Mouse (Mus musculus) liver, embryonic 16.5 days (tissue): ENCODE measurements at regions not wholly inside any gene's neighbourhood (a gene's known extent, or its start where the extent isn't known, plus 50 kb on each side); places are given as distances from the start of the nearest gene placed in this dataset.

Experiments used
- ATAC-seq: fragments of 200-750 bp; cut with Nextera tagmentation; 2 replicates; pipeline ENCODE4 v1.8.0; 2017; ENCODE audit warnings: low read depth, mild to moderate bottlenecking, moderate number of reproducible peaks, moderate library complexity
- H3K27ac ChIP-seq: fragments of 300-500 bp; sonication (generic); 2 replicates; pipeline ENCODE4 v1.5.1; 2014; ENCODE audit warnings: mild to moderate bottlenecking, low read length
- H3K27me3 ChIP-seq: fragments of 300-500 bp; sonication (generic); 2 replicates; pipeline ENCODE4 v1.6.1; 2014; ENCODE audit warnings: low read depth, low read length, mixed read lengths; ENCODE audit not compliant: control insufficient read depth, insufficient read depth
- H3K36me3 ChIP-seq: fragments of 300-500 bp; sonication (generic); 2 replicates; pipeline ENCODE4 v1.6.1; 2014; ENCODE audit warnings: mild to moderate bottlenecking; ENCODE audit not compliant: control insufficient read depth, insufficient read depth
- H3K4me1 ChIP-seq: fragments of 300-500 bp; sonication (generic); 2 replicates; pipeline ENCODE4 v1.6.1; 2014; ENCODE audit warnings: low read depth, low read length, mixed read lengths; ENCODE audit not compliant: control insufficient read depth
- H3K4me2 ChIP-seq: fragments of 300-500 bp; sonication (generic); 2 replicates; pipeline ENCODE4 v1.6.1; 2014; ENCODE audit warnings: low read depth, low read length, mixed read lengths
- H3K4me3 ChIP-seq: fragments of 300-500 bp; sonication (generic); 2 replicates; pipeline ENCODE4 v1.5.1; 2014; ENCODE audit warnings: low read depth, mild to moderate bottlenecking, low read length
- H3K9ac ChIP-seq: fragments of 300-500 bp; sonication (generic); 2 replicates; pipeline ENCODE4 v1.6.1; 2014; ENCODE audit warnings: low read depth, low read length
- H3K9me3 ChIP-seq: fragments of 300-500 bp; sonication (generic); replicated peaks from 2 replicates; pipeline ENCODE4 v1.6.1; 2016; ENCODE audit warnings: low read length; ENCODE audit not compliant: control insufficient read depth
- WGBS: fragments of 180-500 bp; shearing (Covaris S2); extraction: QIAGEN DNeasy Blood & Tissue Kit; methylation state at CpG from one replicate; pipeline ENCODE4 v1.1.7; 2014; ENCODE audit not compliant: insufficient replicate concordance; 5-methylcytosine and 5-hydroxymethylcytosine counted together

DNA sequence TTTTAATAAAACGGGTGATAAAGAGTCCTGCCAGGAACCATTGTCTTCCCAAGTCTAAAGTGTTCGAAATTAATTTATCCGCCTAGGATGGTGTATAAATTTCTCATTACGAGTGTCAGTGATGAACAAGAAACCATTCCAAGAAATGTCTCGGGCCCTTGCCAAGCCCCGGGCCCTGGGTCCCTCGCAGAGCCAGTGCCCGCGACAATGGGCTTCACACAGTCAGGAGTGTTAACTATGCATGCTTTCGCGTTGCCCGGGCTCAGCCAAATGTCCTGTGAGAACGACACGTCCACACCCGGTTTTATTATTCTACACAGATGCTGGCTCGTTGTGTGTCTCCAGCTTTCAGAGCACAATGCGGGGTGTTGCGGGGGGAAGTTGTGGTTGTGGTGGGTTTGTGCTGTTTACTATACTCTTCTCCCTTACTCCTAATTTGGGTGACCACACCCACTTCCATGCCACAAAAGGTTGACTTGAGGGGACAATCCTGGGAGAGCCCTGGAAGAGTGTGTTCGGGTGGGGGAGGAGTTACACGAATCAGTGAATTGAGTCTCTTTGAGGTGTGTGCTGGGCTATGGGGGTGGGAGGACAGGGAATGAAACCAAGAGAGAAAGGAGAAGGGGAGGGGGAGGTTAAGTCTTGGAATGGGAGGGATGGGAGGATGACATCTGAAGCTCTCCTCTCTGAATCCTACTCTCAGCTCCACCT, 166.5 kb downstream of the Inhbb start:
- no peaks in the 10 kb centered on the region for H3K36me3 ChIP-seq
- no peaks in the 10 kb centered on the region for H3K27me3 ChIP-seq
- H3K9me3 ChIP-seq, result no peaks in the 10 kb centered on the region
- WGBS, result 70% methylated on average over 20 of the region's 20 CpGs
- ATAC-seq, result no peak
- H3K27ac ChIP-seq, result no peak overlapping the region
- H3K4me3 ChIP-seq, result no peak overlapping the region
- no peak overlapping the region for H3K9ac ChIP-seq
- H3K4me2 ChIP-seq, result no peak overlapping the region
- H3K4me1 ChIP-seq, result no peaks in the 10 kb centered on the region

DNA sequence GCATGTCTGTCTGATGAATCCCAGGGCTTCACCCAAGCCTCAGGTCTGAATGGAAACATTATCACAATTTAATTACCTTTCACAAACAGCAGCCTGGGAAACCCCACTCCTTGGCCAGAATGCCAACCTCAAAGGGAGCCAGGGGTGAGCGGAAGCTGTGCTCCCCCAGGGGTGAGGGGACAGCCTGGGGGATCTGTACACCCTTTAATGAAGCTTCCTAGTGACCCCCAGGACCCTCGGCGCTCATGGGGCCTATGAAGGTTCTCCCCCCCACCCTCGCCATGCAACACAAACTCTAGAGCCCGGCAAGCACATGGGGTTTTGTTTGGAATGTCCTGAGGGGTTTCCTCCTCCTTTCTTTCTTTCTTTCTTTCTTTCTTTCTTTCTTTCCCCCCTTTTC, 167.1 kb downstream of the Inhbb start:
- H3K36me3 ChIP-seq, result no peaks in the 10 kb centered on the region
- no peak overlapping the region for H3K4me3 ChIP-seq
- no peak overlapping the region for H3K9ac ChIP-seq
- no peak for ATAC-seq
- no peaks in the 10 kb centered on the region for H3K9me3 ChIP-seq
- no peaks in the 10 kb centered on the region for H3K27me3 ChIP-seq
- no peaks in the 10 kb centered on the region for H3K4me1 ChIP-seq
- WGBS, result 72% methylated on average over 5 of the region's 5 CpGs
- H3K27ac ChIP-seq, result no peak overlapping the region
- H3K4me2 ChIP-seq, result no peak overlapping the region

DNA sequence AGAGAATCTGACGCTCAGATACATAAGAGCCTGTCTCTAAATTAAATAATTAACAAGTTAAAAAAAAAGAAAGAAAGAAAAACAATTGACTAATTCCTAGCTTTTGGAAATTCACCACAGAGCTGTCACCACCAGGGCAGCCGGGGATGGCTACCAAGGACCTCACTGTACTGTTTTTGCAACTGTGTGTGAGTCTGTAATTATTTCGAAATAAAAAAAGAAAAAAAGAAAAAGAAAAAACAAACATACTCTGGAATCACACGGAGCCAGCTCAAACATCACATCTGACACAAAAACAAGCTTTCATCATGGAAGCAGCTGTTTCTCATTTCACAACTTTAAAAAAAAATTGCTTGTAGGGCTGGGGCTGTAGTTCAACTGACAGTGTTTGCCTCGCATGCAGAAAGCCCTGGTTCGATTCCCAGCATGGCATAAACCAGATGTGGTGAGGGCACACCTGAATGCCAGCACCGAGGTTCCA, 168.6 kb downstream of the Inhbb start:
- H3K27me3 ChIP-seq, result no peaks in the 10 kb centered on the region
- H3K27ac ChIP-seq, result no peak overlapping the region
- no peak overlapping the region for H3K4me3 ChIP-seq
- H3K9me3 ChIP-seq, result no peaks in the 10 kb centered on the region
- no peaks in the 10 kb centered on the region for H3K36me3 ChIP-seq
- no peaks in the 10 kb centered on the region for H3K4me1 ChIP-seq
- 53% methylated on average over 7 of the region's 7 CpGs for WGBS
- H3K4me2 ChIP-seq, result no peak overlapping the region
- no peak; the same call in 1 of the 2 replicates for ATAC-seq
- H3K9ac ChIP-seq, result no peak overlapping the region

DNA sequence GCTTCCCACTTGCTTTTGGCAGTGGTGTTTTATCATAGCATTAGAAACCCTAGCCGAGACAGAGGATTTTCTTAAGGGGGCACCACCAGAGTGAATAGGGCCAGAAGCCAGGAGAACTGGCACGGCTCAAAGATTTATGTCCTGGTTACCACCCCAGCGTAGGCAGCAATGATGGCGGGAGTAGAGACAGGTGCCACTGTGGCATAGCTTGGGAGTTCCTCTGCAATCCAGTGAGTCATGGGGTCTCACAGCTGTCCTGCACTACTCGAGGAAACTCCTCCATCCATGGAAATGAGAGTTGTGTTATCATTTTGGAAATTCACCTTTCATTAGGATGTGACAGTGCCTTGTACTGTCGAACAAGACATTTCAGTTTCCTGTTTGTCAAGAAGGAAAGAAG, 169.6 kb downstream of the Inhbb start:
- no peaks in the 10 kb centered on the region for H3K9me3 ChIP-seq
- no peak for ATAC-seq
- no peaks in the 10 kb centered on the region for H3K36me3 ChIP-seq
- no peak overlapping the region for H3K4me2 ChIP-seq
- H3K27me3 ChIP-seq, result no peaks in the 10 kb centered on the region
- WGBS, result 69% methylated on average over 6 of the region's 6 CpGs
- no peak overlapping the region for H3K4me3 ChIP-seq
- no peaks in the 10 kb centered on the region for H3K4me1 ChIP-seq
- no peak overlapping the region for H3K27ac ChIP-seq
- no peak overlapping the region for H3K9ac ChIP-seq

DNA sequence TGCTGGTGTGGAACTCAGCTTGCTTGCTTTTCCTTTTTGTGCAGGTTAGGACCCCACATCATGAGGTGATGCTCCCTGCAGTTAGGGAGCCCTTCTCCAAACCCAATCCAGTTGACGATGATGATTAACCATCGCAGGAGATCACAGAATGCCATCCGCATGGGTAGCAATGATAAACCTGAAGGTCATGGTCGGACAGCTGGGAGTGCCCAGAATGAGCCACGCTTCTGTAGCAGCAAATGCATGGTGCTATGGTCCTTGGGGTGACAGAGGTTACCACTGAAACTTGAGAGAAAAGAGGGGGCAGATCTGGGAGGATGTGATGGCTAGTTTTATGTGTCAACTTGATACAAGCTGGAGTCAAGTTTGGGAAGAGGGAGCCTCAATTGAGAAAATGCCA, 170.3 kb downstream of the Inhbb start:
- ATAC-seq, result no peak
- WGBS, result 72% methylated on average over 5 of the region's 5 CpGs
- no peaks in the 10 kb centered on the region for H3K27me3 ChIP-seq
- H3K4me3 ChIP-seq, result no peak overlapping the region
- H3K9ac ChIP-seq, result no peak overlapping the region
- no peaks in the 10 kb centered on the region for H3K36me3 ChIP-seq
- H3K4me1 ChIP-seq, result no peaks in the 10 kb centered on the region
- no peak overlapping the region for H3K4me2 ChIP-seq
- H3K27ac ChIP-seq, result no peak overlapping the region
- H3K9me3 ChIP-seq, result no peaks in the 10 kb centered on the region

DNA sequence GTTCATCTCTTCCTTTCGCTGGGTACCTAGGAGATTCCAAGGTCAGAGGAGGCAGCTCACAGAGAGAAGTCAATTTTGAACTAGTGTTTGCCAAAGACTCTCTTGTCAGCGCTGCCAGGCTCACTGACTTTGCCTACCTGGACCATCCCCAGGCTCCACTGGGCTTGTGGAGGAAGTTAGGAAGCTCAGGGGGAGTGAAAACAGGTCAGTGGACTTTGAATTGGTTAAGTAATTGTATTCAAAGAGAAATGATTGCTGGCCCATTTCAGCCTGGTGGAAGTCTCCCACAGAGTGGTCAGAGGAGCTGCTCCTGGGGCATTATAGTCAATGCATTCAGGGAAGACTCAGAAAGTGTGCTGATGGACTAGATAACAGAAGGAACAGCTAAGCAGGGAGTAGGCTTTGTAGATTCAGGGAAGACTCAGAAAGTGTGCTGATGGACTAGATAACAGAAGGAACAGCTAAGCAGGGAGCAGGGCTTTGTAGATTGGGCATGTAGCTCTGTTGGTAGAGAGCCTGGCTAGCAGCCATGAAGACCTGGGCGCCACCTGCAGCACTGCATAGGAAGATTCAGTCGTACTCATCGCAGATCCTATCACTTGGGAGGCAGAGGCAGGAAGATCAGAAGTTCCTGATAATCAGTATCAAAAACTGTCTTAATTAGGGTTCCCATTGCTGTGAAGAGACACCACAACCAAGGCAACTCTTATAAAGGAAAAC, 173.1 kb downstream of the Inhbb start:
- 57% methylated on average over 5 of the region's 5 CpGs for WGBS
- Histone ChIP-seq H3K4me2 (no peak overlapping the region), H3K9me3 (no peaks in the 10 kb centered on the region), H3K36me3 (no peaks in the 10 kb centered on the region), H3K27me3 (no peaks in the 10 kb centered on the region), H3K4me3 (no peak overlapping the region), H3K27ac (no peak overlapping the region), H3K4me1 (no peaks in the 10 kb centered on the region), H3K9ac (no peak overlapping the region)
- ATAC-seq, result no peak

DNA sequence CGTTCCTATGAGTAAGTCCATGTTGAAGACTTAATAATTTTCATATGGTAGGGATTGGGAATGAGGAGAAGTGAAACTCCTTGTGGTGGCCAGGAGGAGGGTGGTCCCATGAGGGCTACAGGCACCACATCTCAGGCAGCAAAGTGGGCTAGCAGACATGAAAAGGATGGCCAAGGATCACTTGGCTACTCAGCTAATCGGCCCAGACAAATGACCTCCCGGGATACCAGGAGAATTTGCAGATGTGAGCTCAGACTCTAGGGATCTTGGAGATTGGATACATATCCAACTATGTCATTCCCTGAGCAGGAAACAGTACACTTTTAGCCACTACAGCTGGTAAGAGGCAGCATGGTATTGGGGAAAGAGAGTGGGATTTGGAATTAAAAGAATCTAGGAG, 174.9 kb downstream of the Inhbb start:
- H3K9me3 ChIP-seq, result no peaks in the 10 kb centered on the region
- 75% methylated on average over 3 of the region's 3 CpGs for WGBS
- H3K36me3 ChIP-seq, result no peaks in the 10 kb centered on the region
- no peaks in the 10 kb centered on the region for H3K4me1 ChIP-seq
- no peak overlapping the region for H3K9ac ChIP-seq
- ATAC-seq, result no peak
- no peak overlapping the region for H3K4me3 ChIP-seq
- H3K27me3 ChIP-seq, result no peaks in the 10 kb centered on the region
- H3K27ac ChIP-seq, result no peak overlapping the region
- H3K4me2 ChIP-seq, result no peak overlapping the region

DNA sequence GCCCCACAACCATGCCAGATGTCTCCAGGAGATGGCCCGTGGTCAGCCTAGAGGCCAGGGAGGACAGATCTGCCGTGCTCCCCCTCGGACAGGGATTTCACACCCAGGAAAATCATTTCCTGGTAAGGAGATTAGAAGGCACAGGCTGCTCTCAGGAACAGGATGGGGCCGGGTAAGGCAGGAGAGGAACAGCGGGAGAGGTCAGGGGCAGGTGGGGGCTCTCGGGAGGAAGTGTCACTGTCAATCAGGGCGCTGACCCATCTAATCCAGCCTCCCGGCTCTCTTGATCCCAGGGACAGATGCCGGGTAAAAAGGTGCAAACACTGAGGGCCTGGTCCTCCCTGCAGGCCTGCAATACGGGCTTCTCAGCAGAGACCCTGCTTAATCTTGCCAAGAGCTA, 183.6 kb downstream of the Inhbb start:
- Histone ChIP-seq H3K4me1 (no peaks in the 10 kb centered on the region), H3K4me2 (no peak overlapping the region), H3K27ac (no peak overlapping the region), H3K36me3 (no peaks in the 10 kb centered on the region), H3K4me3 (no peak overlapping the region), H3K27me3 (no peaks in the 10 kb centered on the region), H3K9me3 (no peaks in the 10 kb centered on the region), H3K9ac (no peak overlapping the region)
- no peak for ATAC-seq
- WGBS, result 51% methylated on average over 10 of the region's 10 CpGs

DNA sequence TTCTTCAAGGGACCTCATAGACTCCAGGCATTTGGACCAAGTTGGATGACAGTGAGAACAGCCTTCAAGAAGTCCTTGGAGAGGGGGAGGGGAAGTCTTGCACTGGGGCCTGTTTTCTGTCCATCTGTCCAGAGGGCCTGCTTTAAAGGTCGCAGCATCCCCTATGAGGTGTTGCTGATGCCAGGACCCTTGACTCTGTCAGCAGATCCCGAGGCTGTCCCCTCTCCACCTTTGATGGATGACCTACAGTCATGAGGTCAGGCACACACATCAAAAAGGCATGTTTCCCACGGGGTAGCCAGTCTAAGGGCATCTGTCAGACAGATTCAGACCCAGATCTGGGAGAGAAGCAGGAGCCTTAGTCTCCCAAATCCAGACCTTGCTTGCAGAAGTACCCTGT, 183.4 kb upstream of the Gli2 start:
- WGBS, result 42% methylated on average over 3 of the region's 3 CpGs
- Histone ChIP-seq H3K4me1 (no peaks in the 10 kb centered on the region), H3K9ac (no peak overlapping the region), H3K36me3 (no peaks in the 10 kb centered on the region), H3K4me3 (no peak overlapping the region), H3K27ac (no peak overlapping the region), H3K27me3 (no peaks in the 10 kb centered on the region), H3K4me2 (no peak overlapping the region), H3K9me3 (no peaks in the 10 kb centered on the region)
- ATAC-seq, result no peak
